Mouse (Mus musculus): ENCODE measurements around the gene Megf11. TPM values are rescaled to one million over a fixed set of nuclear protein-coding genes. Genes with fewer than 3 reads are reported as not detected.

The Megf11 gene
- polyA plus RNA-seq, 1 experiment = 0.09 TPM

DNA sequence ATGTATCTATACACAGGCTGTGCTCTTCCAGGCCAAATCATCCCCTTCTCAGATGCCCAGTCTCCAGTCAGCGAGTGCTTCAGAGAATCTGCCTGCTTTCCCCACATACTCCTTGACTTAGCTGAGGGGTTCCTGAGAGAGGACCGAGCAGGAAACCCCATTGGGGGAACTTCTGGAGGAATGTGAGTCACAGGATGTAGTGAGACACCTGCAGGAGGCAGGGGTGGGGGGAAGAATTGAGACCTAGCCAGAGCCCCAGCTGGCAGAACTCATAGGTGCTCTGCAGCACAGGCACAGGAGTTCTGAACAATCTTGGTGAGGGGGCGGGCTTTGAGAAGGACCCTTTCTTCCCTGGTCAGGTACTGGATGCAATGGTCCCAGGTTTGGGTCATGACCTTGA is 35.0 kb downstream of the Megf11 start:
- H3K4me3 ChIP-seq (ENCODE audit: insufficient read depth, low read length) = no peak overlapping the region
- no peak overlapping the region for H3K27ac ChIP-seq (ENCODE audit: insufficient read depth, low read length)
- H3K4me1 ChIP-seq (ENCODE audit: control insufficient read depth, insufficient read depth, low read length) = no peaks in the 10 kb centered on the region
- no peak for TF ChIP-seq CTCF (IDR thresholded peaks at IDR 0.05; ENCODE audit: borderline replicate concordance, insufficient read depth, low read length)
- TF ChIP-seq POLR2A (IDR thresholded peaks at IDR 0.05; ENCODE audit: low read depth, low read length) = no peak

DNA sequence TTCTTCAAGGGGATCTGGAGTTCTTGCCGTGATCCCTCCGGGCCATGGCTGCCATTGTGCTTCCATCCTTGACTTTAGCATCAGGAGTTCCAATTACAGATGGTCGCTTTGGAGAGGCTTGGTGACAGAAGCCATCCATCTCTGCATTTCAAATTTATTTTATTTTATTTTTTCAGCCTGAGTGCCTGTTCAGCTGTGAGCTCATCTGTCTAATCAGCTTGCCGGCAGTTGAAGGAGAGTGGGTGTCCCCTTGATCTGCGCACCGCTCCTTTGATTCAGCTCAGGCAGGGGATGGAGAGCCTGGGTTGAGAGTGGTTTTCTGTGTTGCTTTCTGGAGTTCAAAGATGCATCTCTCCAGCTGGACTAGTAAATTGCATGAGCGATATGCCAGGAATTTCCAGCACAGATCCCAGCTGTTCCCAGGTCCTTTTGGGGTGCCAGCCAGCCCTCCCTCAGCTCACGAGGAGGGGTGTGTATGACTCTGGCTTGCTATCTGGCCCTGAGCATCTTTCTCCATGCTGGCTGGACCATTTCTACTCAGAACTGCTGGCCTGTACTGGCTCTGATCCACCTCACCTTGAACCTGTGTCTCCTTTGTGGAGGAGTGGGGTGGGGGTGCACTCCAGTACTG is 36.7 kb downstream of the Megf11 start:
- TF ChIP-seq POLR2A (IDR thresholded peaks at IDR 0.05; ENCODE audit: low read depth, low read length) (no peak), CTCF (IDR thresholded peaks at IDR 0.05; ENCODE audit: borderline replicate concordance, insufficient read depth, low read length) (no peak)

DNA sequence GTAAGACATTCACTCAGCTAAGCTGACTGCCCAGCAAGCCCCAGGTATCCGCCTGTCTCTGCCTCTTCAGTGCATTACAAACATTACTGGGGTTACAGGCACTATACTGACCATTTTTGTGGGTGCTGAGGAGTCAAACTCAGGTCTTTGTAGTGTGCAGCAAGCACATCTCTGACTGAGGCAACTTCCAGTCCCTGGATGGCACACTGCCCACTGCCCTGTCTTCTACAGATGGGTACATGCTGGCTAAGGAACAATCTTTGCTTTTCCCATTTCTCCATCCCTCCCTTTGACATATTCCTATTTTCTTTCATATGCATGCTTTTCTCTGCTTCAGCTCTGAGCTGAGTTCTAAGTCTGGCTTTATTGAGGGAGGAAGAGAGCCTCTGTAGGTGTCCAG is 38.5 kb downstream of the Megf11 start:
- Histone ChIP-seq H3K4me3 (ENCODE audit: insufficient read depth, low read length) (no peak overlapping the region), H3K4me1 (ENCODE audit: control insufficient read depth, insufficient read depth, low read length) (no peaks in the 10 kb centered on the region), H3K27ac (ENCODE audit: insufficient read depth, low read length) (no peak overlapping the region)
- TF ChIP-seq CTCF (IDR thresholded peaks at IDR 0.05; ENCODE audit: borderline replicate concordance, insufficient read depth, low read length) (no peak), POLR2A (IDR thresholded peaks at IDR 0.05; ENCODE audit: low read depth, low read length) (no peak)

More for the DNA sequence above, 36.7 kb downstream of the Megf11 start:
- no peaks in the 10 kb centered on the region for H3K4me1 ChIP-seq (ENCODE audit: control insufficient read depth, insufficient read depth, low read length)
- H3K27ac ChIP-seq (ENCODE audit: insufficient read depth, low read length) = no peak overlapping the region
- no peak overlapping the region for H3K4me3 ChIP-seq (ENCODE audit: insufficient read depth, low read length)

DNA sequence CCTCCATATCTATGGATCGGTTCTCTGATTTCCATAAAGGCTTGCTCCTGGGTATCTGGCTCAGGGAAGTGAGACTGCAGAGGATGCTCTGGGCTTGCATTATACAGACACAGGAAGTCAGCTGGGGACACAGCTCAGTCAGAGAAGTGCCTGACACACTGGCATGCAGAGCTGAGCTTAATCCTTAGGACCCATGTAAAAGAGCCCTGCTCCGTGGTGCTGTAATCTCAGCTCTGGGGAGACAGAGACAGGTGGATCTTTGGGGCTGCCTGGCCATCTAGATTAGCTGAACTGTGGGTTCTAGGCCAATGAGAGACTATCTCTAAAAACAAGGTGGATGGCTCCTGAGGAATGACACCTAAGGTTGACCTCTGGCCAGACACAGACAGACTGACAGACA is 50.7 kb downstream of the Megf11 start:
- Histone ChIP-seq H3K4me3 (ENCODE audit: insufficient read depth, low read length) (no peak overlapping the region), H3K27ac (ENCODE audit: insufficient read depth, low read length) (no peak overlapping the region), H3K4me1 (ENCODE audit: control insufficient read depth, insufficient read depth, low read length) (no peaks in the 10 kb centered on the region)
- TF ChIP-seq POLR2A (IDR thresholded peaks at IDR 0.05; ENCODE audit: low read depth, low read length) = no peak
- no peak for TF ChIP-seq CTCF (IDR thresholded peaks at IDR 0.05; ENCODE audit: borderline replicate concordance, insufficient read depth, low read length)

DNA sequence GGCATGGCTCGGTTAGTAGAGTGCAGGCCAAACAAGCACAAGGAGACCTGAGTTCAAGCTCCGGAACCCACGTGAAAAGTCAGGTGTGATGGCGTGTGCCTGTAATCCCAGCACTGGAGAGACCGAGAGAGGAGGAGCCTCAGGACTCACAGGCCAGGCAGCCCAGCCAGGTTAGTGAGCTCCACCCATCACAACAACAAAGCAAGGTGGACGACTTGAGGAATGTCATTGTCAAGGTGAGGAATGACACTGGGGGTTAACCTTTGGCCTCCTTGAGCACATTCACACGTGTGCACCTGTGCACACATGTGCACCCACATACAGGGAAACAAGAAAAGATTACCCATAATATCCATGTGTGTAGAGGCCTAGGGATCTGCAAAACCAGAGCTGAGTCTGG is 54.7 kb downstream of the Megf11 start:
- Histone ChIP-seq H3K4me3 (ENCODE audit: insufficient read depth, low read length) (no peak overlapping the region), H3K27ac (ENCODE audit: insufficient read depth, low read length) (no peak overlapping the region)
- TF ChIP-seq POLR2A (IDR thresholded peaks at IDR 0.05; ENCODE audit: low read depth, low read length) (no peak), CTCF (IDR thresholded peaks at IDR 0.05; ENCODE audit: borderline replicate concordance, insufficient read depth, low read length) (no peak)

DNA sequence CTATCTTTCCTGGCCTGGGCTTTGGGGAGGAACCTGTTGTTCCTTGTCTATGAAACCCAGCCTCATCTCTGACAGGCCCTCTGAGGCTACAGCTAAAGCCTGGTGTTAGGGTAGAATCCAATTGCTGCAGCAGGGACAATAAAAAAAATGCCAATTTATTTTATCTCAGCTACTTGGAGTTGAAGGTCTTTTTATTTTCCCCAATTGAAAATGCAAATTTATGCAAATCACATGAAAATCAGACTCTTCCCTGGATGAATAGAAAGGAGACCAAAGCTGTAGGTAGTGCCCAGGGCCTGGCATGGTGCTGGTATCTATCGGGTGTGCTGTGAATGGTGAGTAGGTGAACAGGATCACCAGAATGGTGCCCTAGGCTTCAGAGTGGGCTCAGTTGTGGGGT is 60.6 kb downstream of the Megf11 start:
- TF ChIP-seq CTCF (IDR thresholded peaks at IDR 0.05; ENCODE audit: borderline replicate concordance, insufficient read depth, low read length) (no peak), POLR2A (IDR thresholded peaks at IDR 0.05; ENCODE audit: low read depth, low read length) (no peak)
- Histone ChIP-seq H3K4me1 (ENCODE audit: control insufficient read depth, insufficient read depth, low read length) (no peaks in the 10 kb centered on the region), H3K4me3 (ENCODE audit: insufficient read depth, low read length) (no peak overlapping the region), H3K27ac (ENCODE audit: insufficient read depth, low read length) (no peak overlapping the region)

More for the DNA sequence above, 54.7 kb downstream of the Megf11 start:
- H3K4me1 ChIP-seq (ENCODE audit: control insufficient read depth, insufficient read depth, low read length) = no peaks in the 10 kb centered on the region

DNA sequence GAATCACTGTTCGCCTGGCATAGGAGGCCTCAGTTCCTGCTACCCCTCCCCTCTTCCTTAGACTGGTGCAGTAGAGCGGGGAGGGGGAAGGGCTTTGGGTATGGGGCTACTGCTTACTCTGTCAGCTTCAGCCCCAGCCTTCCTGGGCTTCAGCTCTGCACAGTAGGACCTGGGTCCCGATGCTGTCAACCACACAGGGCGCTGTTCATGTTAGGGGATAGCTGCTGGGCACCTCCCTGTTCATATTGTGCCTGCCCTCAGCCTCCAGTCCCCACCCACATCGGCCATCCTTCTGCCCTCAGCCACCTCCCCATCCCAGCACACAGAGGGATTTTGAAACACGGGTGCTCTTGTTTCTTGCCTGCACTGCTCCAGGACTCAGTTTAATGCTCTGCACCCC is 61.6 kb downstream of the Megf11 start:
- no peak for TF ChIP-seq POLR2A (IDR thresholded peaks at IDR 0.05; ENCODE audit: low read depth, low read length)
- no peak for TF ChIP-seq CTCF (IDR thresholded peaks at IDR 0.05; ENCODE audit: borderline replicate concordance, insufficient read depth, low read length)
- H3K27ac ChIP-seq (ENCODE audit: insufficient read depth, low read length) = no peak overlapping the region
- H3K4me1 ChIP-seq (ENCODE audit: control insufficient read depth, insufficient read depth, low read length) = no peaks in the 10 kb centered on the region
- H3K4me3 ChIP-seq (ENCODE audit: insufficient read depth, low read length) = no peak overlapping the region

DNA sequence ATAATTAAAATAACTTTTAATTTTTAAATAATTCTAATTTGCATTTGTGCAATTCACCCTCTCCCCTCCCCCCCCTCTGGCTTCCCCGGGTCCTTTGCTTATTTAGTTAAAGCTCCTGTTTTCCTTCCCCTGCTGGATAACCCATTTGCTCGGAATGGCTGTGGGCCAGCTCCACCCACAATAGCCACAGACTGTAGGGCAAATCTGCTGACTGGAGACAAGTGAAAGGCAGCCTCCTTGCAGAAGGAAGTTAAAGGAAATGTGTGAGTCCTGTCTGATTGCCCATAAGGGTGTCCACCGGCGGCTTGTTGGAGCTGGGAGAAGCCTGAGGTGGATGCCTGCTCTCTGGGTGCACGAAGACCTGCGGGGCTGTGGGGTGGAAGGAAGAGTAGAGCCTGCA is 62.1 kb downstream of the Megf11 start:
- no peaks in the 10 kb centered on the region for H3K4me1 ChIP-seq (ENCODE audit: control insufficient read depth, insufficient read depth, low read length)
- no peak overlapping the region for H3K27ac ChIP-seq (ENCODE audit: insufficient read depth, low read length)
- TF ChIP-seq CTCF (IDR thresholded peaks at IDR 0.05; ENCODE audit: borderline replicate concordance, insufficient read depth, low read length) (no peak), POLR2A (IDR thresholded peaks at IDR 0.05; ENCODE audit: low read depth, low read length) (no peak)
- no peak overlapping the region for H3K4me3 ChIP-seq (ENCODE audit: insufficient read depth, low read length)

DNA sequence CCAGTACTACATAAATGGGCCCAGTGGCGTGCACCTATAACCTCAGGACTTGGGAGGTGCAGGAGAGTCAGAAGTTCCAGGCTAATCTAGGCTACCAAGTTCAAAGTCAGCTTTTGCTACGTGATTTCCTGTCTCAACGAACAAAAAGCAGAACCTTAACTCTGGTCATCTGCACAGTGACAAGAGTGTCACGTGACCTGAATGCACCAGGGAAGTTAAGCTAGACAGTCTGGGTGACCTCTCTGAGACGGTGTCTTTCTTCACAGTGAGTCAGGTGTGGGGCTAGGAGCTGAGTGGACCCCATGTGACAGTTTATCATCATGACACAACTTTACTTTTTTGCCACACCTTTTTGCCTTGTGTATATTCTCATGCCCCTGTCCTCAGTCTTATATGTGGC is 67.3 kb downstream of the Megf11 start:
- TF ChIP-seq POLR2A (IDR thresholded peaks at IDR 0.05; ENCODE audit: low read depth, low read length) (no peak), CTCF (IDR thresholded peaks at IDR 0.05; ENCODE audit: borderline replicate concordance, insufficient read depth, low read length) (no peak)
- no peak overlapping the region for H3K4me3 ChIP-seq (ENCODE audit: insufficient read depth, low read length)
- no peak overlapping the region for H3K27ac ChIP-seq (ENCODE audit: insufficient read depth, low read length)
- H3K4me1 ChIP-seq (ENCODE audit: control insufficient read depth, insufficient read depth, low read length) = no peaks in the 10 kb centered on the region

DNA sequence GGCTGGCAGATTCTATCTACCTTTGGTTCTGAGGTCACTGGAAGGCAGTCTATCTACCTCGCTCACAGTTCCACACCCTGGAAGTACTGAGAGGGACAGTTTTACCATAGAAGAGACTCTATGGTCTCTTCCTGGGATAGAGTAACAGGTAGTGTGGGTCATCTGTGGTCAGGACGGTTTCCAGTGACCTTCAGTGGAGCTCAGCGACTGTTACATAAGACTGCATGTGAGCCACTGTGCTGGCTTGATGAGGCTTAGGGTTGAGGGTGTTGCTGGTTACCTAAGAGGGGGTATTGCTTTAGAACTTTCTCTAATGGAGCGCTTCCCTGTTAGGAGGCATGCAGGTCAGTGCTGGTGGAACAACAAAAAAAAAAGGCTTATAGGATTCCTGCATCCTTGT is 68.8 kb downstream of the Megf11 start:
- no peaks in the 10 kb centered on the region for H3K4me1 ChIP-seq (ENCODE audit: control insufficient read depth, insufficient read depth, low read length)
- no peak overlapping the region for H3K27ac ChIP-seq (ENCODE audit: insufficient read depth, low read length)

More for the DNA sequence above, 68.8 kb downstream of the Megf11 start:
- no peak overlapping the region for H3K4me3 ChIP-seq (ENCODE audit: insufficient read depth, low read length)
- TF ChIP-seq POLR2A (IDR thresholded peaks at IDR 0.05; ENCODE audit: low read depth, low read length) = no peak
- no peak for TF ChIP-seq CTCF (IDR thresholded peaks at IDR 0.05; ENCODE audit: borderline replicate concordance, insufficient read depth, low read length)
